Mouse (Mus musculus) E14TG2a.4 (cell line): ENCODE data around the gene Ring1.

Experiments used
- CTCF ChIP-seq: conservative IDR thresholded peaks from 2 replicates; pipeline ENCODE4 v1.5.1; 2014; ENCODE audit warnings: low read length
- NANOG ChIP-seq: IDR thresholded peaks from 2 replicates; pipeline ENCODE4 v1.6.1; 2014; ENCODE audit warnings: borderline replicate concordance, low read length, mixed read lengths
- POU5F1 ChIP-seq: IDR thresholded peaks from 2 replicates; pipeline ENCODE4 v1.6.1; 2014; ENCODE audit warnings: low read length, borderline replicate concordance

DNA sequence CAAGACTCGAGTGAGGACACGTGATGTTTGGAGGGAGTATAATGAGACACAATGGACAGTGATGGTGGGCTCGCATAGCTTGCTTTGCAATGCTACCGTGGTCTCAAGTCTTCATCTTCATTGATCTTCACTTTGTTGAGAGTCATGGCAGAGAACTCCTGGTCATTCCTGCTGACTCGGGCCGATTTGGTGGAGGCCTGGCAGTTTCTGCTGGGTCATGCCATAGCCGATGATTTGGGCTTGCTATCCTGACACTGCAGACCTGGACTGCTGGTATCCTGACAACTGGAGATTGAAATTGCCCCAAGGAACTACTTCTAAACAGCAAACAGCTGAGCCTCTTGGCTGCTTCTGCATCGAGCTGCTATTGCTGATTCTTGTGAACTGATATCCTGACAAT is 29.5 kb downstream of the Ring1 start:
- no peak for TF ChIP-seq CTCF
- no peak for TF ChIP-seq NANOG
- TF ChIP-seq POU5F1 = no peak
